Mouse (Mus musculus) macrophage (primary cell): ENCODE measurements around the gene Olfr703. TPM values are rescaled to one million over a fixed set of nuclear protein-coding genes. Genes with fewer than 3 reads are reported as not detected.

Experiments used
- H3K27ac ChIP-seq: fragments of 350-480 bp; formaldehyde crosslinking; 2 replicates; pipeline ENCODE4 v1.9.0; 2021
- H3K36me3 ChIP-seq: fragments of 350-480 bp; formaldehyde crosslinking; 2 replicates; pipeline ENCODE4 v1.9.0; 2021; ENCODE audit errors: inconsistent target
- H3K4me3 ChIP-seq: fragments of 350-480 bp; formaldehyde crosslinking; 2 replicates; pipeline ENCODE4 v1.9.0; 2021; ENCODE audit errors: inconsistent target
- H3K79me2 ChIP-seq: fragments of 350-480 bp; formaldehyde crosslinking; 2 replicates; pipeline ENCODE4 v1.9.0; 2021; ENCODE audit errors: inconsistent target
- WGBS: methylation state at CpG from one replicate; pipeline ENCODE4 v1.1.7; 2026; ENCODE audit warnings: inconsistent platforms; ENCODE audit not compliant: missing documents; 5-methylcytosine and 5-hydroxymethylcytosine counted together
- polyA plus RNA-seq: library from polyadenylated mRNA; stranded (reverse); fragments of 250-400 nt; gene quantifications from 3 replicates; pipeline ENCODE4 v1.2.4, GENCODE M21; 2018; ENCODE audit warnings: inconsistent platforms
- total RNA-seq, 78 experiments: library from RNA; depleted of rRNA; stranded (reverse); fragments of 250-400 nt; gene quantifications; 1 replicate in 9 of 78; 2 replicates in 24 of 78; 3 replicates in 43 of 78; 4 replicates in 2 of 78; pipeline ENCODE4 v1.2.4; 2018; ENCODE audit warnings: inconsistent platforms in 56 of 78

The Olfr703 gene
- total RNA-seq (2018; cell fraction: chromatin; rRNA removed): not detected
- not detected for total RNA-seq (2018; cell fraction: cytosol; rRNA removed)
- not detected for total RNA-seq (2018; cell fraction: nucleus; rRNA removed)
- not detected in 3 replicates for polyA plus RNA-seq

DNA sequence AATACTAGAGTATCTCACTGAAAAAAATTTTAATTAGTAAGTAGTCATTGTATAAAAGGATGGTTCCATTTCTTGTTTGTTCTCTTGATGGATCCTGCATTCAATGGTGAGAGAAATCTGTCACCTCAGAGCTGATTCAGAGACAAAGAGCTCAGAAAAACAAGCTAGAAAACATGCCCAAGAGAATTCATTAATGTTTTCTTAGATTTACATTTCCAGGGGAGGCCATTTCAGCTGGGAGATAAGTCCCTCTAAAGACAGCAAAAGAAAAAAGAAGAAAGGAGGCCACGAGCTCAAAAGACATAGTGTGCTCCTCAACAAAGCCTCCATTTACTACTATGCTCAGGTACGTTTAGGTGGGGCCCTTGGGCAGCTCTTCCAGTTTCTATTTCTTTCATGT, at the start of gene Olfr703:
Olfr703 (plus strand) TSS at position 301 of the 400 bp plus-strand sequence.
- Histone ChIP-seq H3K36me3 (no peaks in the 10 kb centered on the region), H3K79me2 (no peaks in the 10 kb centered on the region), H3K4me3 (no peak within 1 kb of the TSS), H3K27ac (no peak within 1 kb of the TSS)
- whole genome bisulfite sequencing: 91% methylated on average over 2 of the region's 2 CpGs

DNA sequence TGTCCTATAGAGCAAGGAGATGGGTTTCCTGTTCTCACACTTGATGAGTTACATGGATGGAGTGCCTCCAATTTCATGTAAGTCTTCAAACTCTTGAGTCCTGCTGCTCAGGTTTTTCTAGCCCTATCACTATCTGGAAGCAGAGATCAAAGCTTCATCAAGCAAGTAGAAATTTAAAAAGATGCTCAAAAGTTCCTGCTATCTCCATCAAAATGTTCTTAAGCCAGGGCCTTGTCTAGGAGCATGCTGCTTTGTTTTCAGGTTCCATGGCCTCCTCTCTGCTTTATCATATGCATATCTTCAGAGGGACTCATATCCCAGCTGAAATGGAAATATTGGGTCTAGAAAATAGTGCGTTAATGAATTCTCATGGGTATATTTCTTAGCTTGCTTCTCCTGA, 34.4 kb upstream of the Olfr703 start, which contains the start of gene Olfr700:
Olfr700 (minus strand) TSS at position 101 of the 400 bp plus-strand sequence.
- Histone ChIP-seq H3K27ac (no peak within 1 kb of the TSS), H3K4me3 (no peak within 1 kb of the TSS), H3K79me2 (no peaks in the 10 kb centered on the region), H3K36me3 (no peaks in the 10 kb centered on the region)
- WGBS: 78% methylated on average over 1 of the region's 1 CpGs

DNA sequence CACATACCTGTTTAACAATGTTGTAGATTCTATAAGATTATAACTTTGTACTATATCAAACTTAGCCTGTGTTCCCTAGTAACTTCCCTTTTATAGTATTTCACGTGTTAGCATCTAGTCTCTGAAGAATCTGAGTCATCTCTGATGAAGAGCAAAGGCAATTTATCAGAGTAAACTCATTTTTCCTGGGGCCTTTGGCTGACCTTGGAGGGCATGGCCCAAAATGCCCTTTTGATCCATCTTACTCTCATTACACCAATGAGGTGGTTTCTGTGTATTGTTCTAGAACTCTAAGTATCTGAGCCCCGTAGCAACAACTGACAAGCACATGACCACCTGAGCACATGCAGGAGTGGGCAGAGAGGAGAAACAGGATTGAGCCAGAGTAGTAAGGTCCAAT, 29.3 kb upstream of the Olfr703 start, which contains the start of gene Olfr701:
Olfr701 (plus strand) TSS at position 301 of the 400 bp plus-strand sequence.
- Histone ChIP-seq H3K36me3 (no peaks in the 10 kb centered on the region), H3K4me3 (no peak within 1 kb of the TSS), H3K27ac (no peak within 1 kb of the TSS), H3K79me2 (no peaks in the 10 kb centered on the region)
- WGBS: 51% methylated on average over 2 of the region's 2 CpGs

DNA sequence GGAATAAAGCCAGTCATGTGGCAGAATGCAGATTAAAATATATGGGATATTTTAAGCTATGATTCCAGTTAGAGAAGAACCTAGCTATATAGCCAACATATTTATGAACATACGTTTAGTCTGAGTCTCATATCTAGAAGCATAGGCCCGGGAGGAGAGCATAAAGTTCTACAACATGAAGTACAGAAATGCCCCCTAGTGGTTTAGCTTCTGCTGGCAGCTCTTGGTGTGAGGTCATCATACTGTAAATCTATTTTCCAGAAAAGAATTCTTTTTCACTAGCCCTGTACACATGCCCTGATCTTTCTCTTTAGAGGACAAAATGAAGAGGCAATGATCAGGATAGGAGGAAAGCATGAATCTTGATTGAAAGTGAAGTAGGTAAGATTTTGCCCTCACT, 27.4 kb upstream of the Olfr703 start:
- 4% methylated on average over 2 of the region's 2 CpGs for WGBS
- no peak overlapping the region for H3K4me3 ChIP-seq
- no peak overlapping the region for H3K27ac ChIP-seq
- no peaks in the 10 kb centered on the region for H3K36me3 ChIP-seq
- H3K79me2 ChIP-seq: no peaks in the 10 kb centered on the region

DNA sequence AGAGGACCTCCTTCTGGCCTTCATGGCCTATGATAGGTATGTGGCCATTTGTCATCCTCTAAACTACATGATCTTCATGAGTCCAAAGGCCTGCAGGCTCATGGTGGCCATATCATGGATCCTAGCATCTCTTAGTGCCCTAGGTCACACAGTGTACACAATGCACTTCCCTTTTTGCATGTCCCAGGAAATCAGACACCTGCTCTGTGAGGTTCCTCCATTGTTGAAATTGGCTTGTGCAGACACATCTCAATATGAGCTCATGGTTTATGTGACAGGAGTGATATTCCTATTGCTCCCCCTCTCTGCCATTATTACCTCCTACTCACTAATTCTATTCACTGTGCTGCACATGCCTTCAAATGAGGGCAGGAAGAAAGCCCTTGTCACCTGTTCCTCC, 24.7 kb upstream of the Olfr703 start:
- Histone ChIP-seq H3K36me3 (no peaks in the 10 kb centered on the region), H3K79me2 (no peaks in the 10 kb centered on the region), H3K4me3 (no peak overlapping the region)

DNA sequence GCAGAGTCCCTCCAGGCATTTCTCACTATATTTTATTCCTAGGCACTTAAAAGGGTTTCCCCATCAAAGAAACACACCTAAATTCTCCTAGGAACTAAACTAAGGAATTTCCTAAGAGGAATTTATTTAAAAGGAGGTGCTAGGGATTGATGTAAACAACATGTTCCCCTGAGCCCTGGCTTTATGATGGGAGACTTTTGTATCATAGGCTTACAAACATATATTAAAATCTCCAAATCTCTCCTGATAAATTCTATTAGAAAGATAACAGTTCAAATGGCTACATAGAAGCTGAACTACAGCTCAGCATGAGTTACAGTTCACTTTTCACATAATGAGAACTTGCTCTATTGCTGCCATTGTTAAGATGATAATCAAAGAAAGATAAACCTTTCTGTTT, 9.4 kb upstream of the Olfr703 start, which contains the start of gene Olfr702:
Olfr702 (minus strand) TSS at position 101 of the 400 bp plus-strand sequence.
- no peaks in the 10 kb centered on the region for H3K36me3 ChIP-seq
- no peak within 1 kb of the TSS for H3K27ac ChIP-seq
- H3K4me3 ChIP-seq: no peak within 1 kb of the TSS
- H3K79me2 ChIP-seq: no peaks in the 10 kb centered on the region

More for the DNA sequence above, 24.7 kb upstream of the Olfr703 start:
- H3K27ac ChIP-seq: no peak overlapping the region

DNA sequence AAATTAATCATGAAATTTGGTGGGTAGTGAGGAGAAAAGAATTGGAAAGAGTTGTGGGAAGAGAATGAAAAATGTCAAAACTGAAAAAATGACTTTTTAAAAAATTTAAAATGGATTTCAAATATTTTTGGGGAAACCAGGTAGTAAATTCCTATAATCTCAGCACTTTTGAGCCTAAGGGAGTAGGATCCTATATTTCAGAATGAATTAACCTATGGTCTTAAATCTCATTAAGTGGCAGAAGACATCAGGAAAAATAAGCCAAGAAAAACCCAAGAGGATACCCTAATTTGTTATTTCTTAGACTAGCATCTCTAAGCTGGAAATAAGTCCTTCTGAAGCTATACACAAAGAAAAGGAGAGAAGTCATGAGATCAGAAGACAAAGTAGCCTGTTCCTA, 19.7 kb downstream of the Olfr703 start, which contains the start of gene Olfr704:
Olfr704 (plus strand) TSS at position 301 of the 400 bp plus-strand sequence.
- no peak within 1 kb of the TSS for H3K27ac ChIP-seq
- H3K36me3 ChIP-seq: no peaks in the 10 kb centered on the region
- no peak within 1 kb of the TSS for H3K4me3 ChIP-seq
- H3K79me2 ChIP-seq: no peaks in the 10 kb centered on the region

DNA sequence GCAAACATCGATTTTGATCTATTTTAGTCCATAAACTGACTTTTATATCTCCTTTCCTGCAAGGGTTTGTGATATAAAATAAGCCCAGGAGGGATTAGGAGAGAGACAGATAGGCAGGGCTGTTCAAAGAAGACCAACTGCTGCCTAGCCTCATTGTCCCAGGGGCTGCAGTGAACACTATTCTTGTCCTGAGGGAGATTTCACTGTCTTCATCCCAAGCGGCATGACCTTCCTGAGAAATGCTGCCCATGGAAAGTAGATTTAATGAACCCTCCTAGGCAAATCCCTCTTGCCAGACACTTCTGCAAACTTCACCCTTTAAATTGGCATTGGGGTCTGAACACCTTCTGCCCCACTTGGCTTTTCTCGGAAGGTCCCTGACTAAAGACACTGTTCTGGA, 33.6 kb downstream of the Olfr703 start, which contains the start of gene Olfr705:
Olfr705 (minus strand) TSS at position 101 of the 400 bp plus-strand sequence.
- WGBS: 86% methylated on average over 3 of the region's 3 CpGs
- H3K36me3 ChIP-seq: no peaks in the 10 kb centered on the region

DNA sequence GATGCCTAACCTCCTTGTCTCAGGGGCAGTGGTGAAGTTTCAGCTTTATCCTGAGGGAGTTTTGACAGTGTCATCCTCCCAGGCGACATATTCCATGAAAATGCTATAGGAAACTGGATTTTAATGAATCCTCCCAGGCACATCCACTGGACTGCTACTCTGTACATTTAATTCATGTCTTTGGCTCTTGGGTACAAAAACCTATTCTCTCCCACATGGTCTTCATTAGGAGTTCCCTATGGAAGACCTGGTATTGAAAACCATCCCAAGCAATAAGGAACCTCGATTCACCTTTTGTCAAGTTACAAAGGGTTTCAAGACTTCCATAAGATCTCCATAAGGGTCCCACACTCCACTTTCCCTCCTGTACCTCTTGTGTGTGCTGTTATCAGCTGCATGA, 44.9 kb downstream of the Olfr703 start, which contains the start of gene Olfr706:
Olfr706 (minus strand) TSS at position 101 of the 400 bp plus-strand sequence.
- Histone ChIP-seq H3K36me3 (no peaks in the 10 kb centered on the region), H3K27ac (no peak within 1 kb of the TSS), H3K79me2 (no peaks in the 10 kb centered on the region), H3K4me3 (no peak within 1 kb of the TSS)
- WGBS: 96% methylated on average over 2 of the region's 2 CpGs

More for the DNA sequence above, 33.6 kb downstream of the Olfr703 start, which contains the start of gene Olfr705:
- H3K27ac ChIP-seq: no peak within 1 kb of the TSS
- no peak within 1 kb of the TSS for H3K4me3 ChIP-seq
- no peaks in the 10 kb centered on the region for H3K79me2 ChIP-seq

Other genes starting within 250 kb of the Olfr703 start
- gene Olfr693, start 162.8 kb upstream of the Olfr703 start, polyA plus RNA-seq: not detected in 3 replicates
- not detected in 3 replicates for gene Olfr694, start 151.5 kb upstream of the Olfr703 start, polyA plus RNA-seq
- not detected in 3 replicates for gene Olfr695, start 127.0 kb upstream of the Olfr703 start, polyA plus RNA-seq
- not detected in 3 replicates for gene Olfr697, start 100.9 kb upstream of the Olfr703 start, polyA plus RNA-seq
- not detected in 3 replicates for gene Olfr698, start 88.0 kb upstream of the Olfr703 start, polyA plus RNA-seq
- not detected in 3 replicates for gene Olfr699, start 50.2 kb upstream of the Olfr703 start, polyA plus RNA-seq
- gene Olfr700, start 34.5 kb upstream of the Olfr703 start, polyA plus RNA-seq: not detected in 3 replicates
- gene Olfr701, start 29.2 kb upstream of the Olfr703 start, polyA plus RNA-seq: not detected in 3 replicates
- gene Olfr702, start 9.5 kb upstream of the Olfr703 start, polyA plus RNA-seq: not detected in 3 replicates
- gene Olfr704, start 19.8 kb downstream of the Olfr703 start, polyA plus RNA-seq: not detected in 3 replicates
- gene Olfr705, start 33.5 kb downstream of the Olfr703 start, polyA plus RNA-seq: not detected in 3 replicates
- gene Olfr706, start 44.8 kb downstream of the Olfr703 start, polyA plus RNA-seq: not detected in 3 replicates
- not detected in 3 replicates for gene Olfr707, start 57.9 kb downstream of the Olfr703 start, polyA plus RNA-seq
- not detected in 3 replicates for gene Olfr1532-ps1, start 64.6 kb downstream of the Olfr703 start, polyA plus RNA-seq
- not detected in 3 replicates for gene Olfr709-ps1, start 88.9 kb downstream of the Olfr703 start, polyA plus RNA-seq
- not detected in 3 replicates for gene Olfr710, start 105.0 kb downstream of the Olfr703 start, polyA plus RNA-seq
- gene Olfr6, start 120.6 kb downstream of the Olfr703 start, polyA plus RNA-seq: not detected in 3 replicates
- gene Olfr711, start 132.1 kb downstream of the Olfr703 start, polyA plus RNA-seq: not detected in 3 replicates
- not detected in 3 replicates for gene Olfr2, start 162.7 kb downstream of the Olfr703 start, polyA plus RNA-seq
- gene Olfr713, start 187.8 kb downstream of the Olfr703 start, polyA plus RNA-seq: not detected in 3 replicates
- not detected in 3 replicates for gene Olfr714, start 227.6 kb downstream of the Olfr703 start, polyA plus RNA-seq
- gene Olfr17, start 249.9 kb downstream of the Olfr703 start, polyA plus RNA-seq: not detected in 3 replicates